Mouse (Mus musculus): Measurements from ENCODE around the gene Srebf2.

GRCm38 (mm10) chr15:82207105-82207459 is 60.1 kb downstream of the Srebf2 start:
- TF ChIP-seq CTCF (IDR thresholded peaks at IDR 0.05; ENCODE audit: extremely low read depth, insufficient read length, insufficient replicate concordance, low read depth, low read length) = no peak
- TF ChIP-seq POLR2A (IDR thresholded peaks at IDR 0.05; ENCODE audit: low read depth, low read length) = no peak
